Comparison of ENCODE assay signal across 23 mouse cellular contexts in genomic region chr6:146504459-146504858, GRCm38 (mm10). TPM values are rescaled to one million over a fixed set of nuclear protein-coding genes. Genes with fewer than 3 reads are reported as not detected.
A peak's percentile ranks its signal among the peaks of the same experiment; 100 is the strongest.
DNase-seq lines count a peak whose midpoint lies in the region; ATAC-seq and TF ChIP-seq lines count a peak whose summit lies in the region.
"Had no signal": no experiment of that assay in that cellular context is flagged by ENCODE, and none has a peak within 500 bp of the region (broad histone marks: within the 10 kb centered on the region; RNA-seq: fewer than 3 reads in every experiment).

No protein-coding gene starts in this region.

- DNase-seq in heart, adult 11 months = peak; percentile 62
- peak; percentile 6 for DNase-seq in liver, embryonic 13.5 days
- no peak for DNase-seq in liver, embryonic 11.5 days (ENCODE audit: low spot score)
- peak in 2 of 3 experiments; percentile 41 to 42 for DNase-seq in liver, embryonic 14.5 days (ENCODE audit: low read depth in 3 of 3, low spot score in 3 of 3)
- DNase-seq in MEL (ENCODE audit: low read depth, low spot score) = no peak
- DNase-seq in adrenal gland, postnatal 10 days = no peak
- DNase-seq: adrenal gland, adult 2 months; adrenal gland, adult 8-10 months; adrenal gland, postnatal 14 days; adrenal gland, postnatal 25 days; adrenal gland, postnatal 36 days; B cell, adult 2 months; cerebellum, adult 11 months; cerebellum, adult 11-12 months; cerebellum, adult 18-20 months; cerebellum, adult 2 months had no signal

- no peak for TF ChIP-seq CTCF in liver, embryonic 14.5 days (IDR thresholded peaks at IDR 0.05; ENCODE audit: low read depth)
- TF ChIP-seq CTCF in MEL (IDR thresholded peaks at IDR 0.05 in 2 of 3, conservative IDR thresholded peaks at IDR 0.05 in 1 of 3; ENCODE audit: control insufficient read depth in 1 of 3, insufficient read depth in 1 of 3, low read depth in 2 of 3, low read length in 3 of 3, poor library complexity in 1 of 3, severe bottlenecking in 1 of 3) = no peak

- no peak overlapping the region for H3K27ac ChIP-seq in heart, embryonic 11.5 days (ENCODE audit: low read depth, low read length)
- no peak overlapping the region for H3K27ac ChIP-seq in liver, embryonic 13.5 days
- H3K27ac ChIP-seq in liver, embryonic 11.5 days (ENCODE audit: low read depth, low read length) = no peak overlapping the region
- H3K27ac ChIP-seq in liver, embryonic 14.5 days = no peak overlapping the region
- no peak overlapping the region for H3K27ac ChIP-seq in liver, embryonic 12.5 days
- no peak overlapping the region for H3K27ac ChIP-seq in MEL (ENCODE audit: control insufficient read depth, low read depth, low read length)

- no peak for TF ChIP-seq POLR2A in MEL (IDR thresholded peaks at IDR 0.05; ENCODE audit: control insufficient read depth in 1 of 2, insufficient read depth in 1 of 2, low read depth in 1 of 2, low read length in 2 of 2, poor library complexity in 1 of 2)

- ATAC-seq in heart, embryonic 11.5 days (replicated peaks; ENCODE audit: insufficient number of reproducible peaks, low FRiP score, low TSS enrichment) = no peak
- ATAC-seq in liver, embryonic 13.5 days (ENCODE audit: low read depth) = no peak
- no peak for ATAC-seq in liver, embryonic 11.5 days (replicated peaks; ENCODE audit: low FRiP score)
- no peak for ATAC-seq in liver, embryonic 14.5 days (ENCODE audit: insufficient read depth)
- no peak for ATAC-seq in liver, embryonic 12.5 days
- ATAC-seq: activated CD4-positive, CD25-positive, alpha-beta regulatory T cell, adult 4 months; CD4-positive, CD25-positive, alpha-beta regulatory T cell, adult 4 months; Patski had no signal

- H3K4me1 ChIP-seq in heart, embryonic 11.5 days (ENCODE audit: control insufficient read depth, insufficient read depth, low read length) = peaks cover 12% of the 10 kb centered on the region; the same call in 1 of the 2 replicates
- peaks cover 27% of the 10 kb centered on the region for H3K4me1 ChIP-seq in liver, embryonic 13.5 days (replicated peaks)
- H3K4me1 ChIP-seq in liver, embryonic 11.5 days (replicated peaks; ENCODE audit: control insufficient read depth, insufficient read depth, low read length) = peaks cover 5% of the 10 kb centered on the region; the same call in 1 of the 2 replicates
- H3K4me1 ChIP-seq in liver, embryonic 14.5 days (replicated peaks; ENCODE audit: control insufficient read depth in 2 of 2, insufficient read depth in 2 of 2, low read length in 1 of 2) = peaks cover 0 to 12% of the 10 kb centered on the region in 2 experiments; a peak in 2 of 4 replicates
- H3K4me1 ChIP-seq in liver, embryonic 12.5 days = peaks cover 32% of the 10 kb centered on the region
- H3K4me1 ChIP-seq in MEL (ENCODE audit: control insufficient read depth in 1 of 2, insufficient read depth in 2 of 2, low read length in 2 of 2) = peaks cover 18 to 25% of the 10 kb centered on the region in 2 experiments

- no peaks in the 10 kb centered on the region for H3K9me3 ChIP-seq in heart, embryonic 11.5 days (replicated peaks; ENCODE audit: control insufficient read depth, low read length)
- H3K9me3 ChIP-seq in liver, embryonic 13.5 days (replicated peaks) = no peaks in the 10 kb centered on the region
- H3K9me3 ChIP-seq in liver, embryonic 11.5 days (ENCODE audit: control insufficient read depth, low read length) = no peaks in the 10 kb centered on the region
- no peaks in the 10 kb centered on the region for H3K9me3 ChIP-seq in liver, embryonic 14.5 days (ENCODE audit: control insufficient read depth, low read length)
- no peaks in the 10 kb centered on the region for H3K9me3 ChIP-seq in liver, embryonic 12.5 days (replicated peaks)
- H3K9me3 ChIP-seq in MEL (replicated peaks; ENCODE audit: insufficient read depth, low read length) = no peaks in the 10 kb centered on the region
- H3K9me3 ChIP-seq: G1E had no signal

- H3K27me3 ChIP-seq in heart, embryonic 11.5 days (ENCODE audit: control insufficient read depth, insufficient read depth, low read length) = no peaks in the 10 kb centered on the region
- peaks cover 44% of the 10 kb centered on the region for H3K27me3 ChIP-seq in liver, embryonic 13.5 days
- H3K27me3 ChIP-seq in liver, embryonic 11.5 days (replicated peaks; ENCODE audit: control insufficient read depth, insufficient read depth, low read length) = peaks cover 18% of the 10 kb centered on the region
- H3K27me3 ChIP-seq in liver, embryonic 14.5 days (ENCODE audit: control insufficient read depth, insufficient read depth, low read length) = peaks cover 8% of the 10 kb centered on the region
- peaks cover 50% of the 10 kb centered on the region for H3K27me3 ChIP-seq in liver, embryonic 12.5 days (replicated peaks)
- H3K27me3 ChIP-seq in MEL (ENCODE audit: control insufficient read depth in 1 of 2, insufficient read depth in 2 of 2, low read length in 2 of 2) = no peaks in the 10 kb centered on the region
- H3K27me3 ChIP-seq: CH12.LX, Patski had no signal

- no peak overlapping the region for H3K4me2 ChIP-seq in heart, embryonic 11.5 days
- H3K4me2 ChIP-seq in liver, embryonic 13.5 days = no peak overlapping the region
- H3K4me2 ChIP-seq in liver, embryonic 11.5 days = no peak overlapping the region
- no peak overlapping the region for H3K4me2 ChIP-seq in liver, embryonic 14.5 days (ENCODE audit: low read depth)
- H3K4me2 ChIP-seq in liver, embryonic 12.5 days = no peak overlapping the region

- no peaks in the 10 kb centered on the region for H3K36me3 ChIP-seq in heart, embryonic 11.5 days (ENCODE audit: control insufficient read depth, insufficient read depth, low read length)
- H3K36me3 ChIP-seq in liver, embryonic 13.5 days = no peaks in the 10 kb centered on the region
- H3K36me3 ChIP-seq in liver, embryonic 11.5 days (ENCODE audit: control insufficient read depth, insufficient read depth, low read length) = no peaks in the 10 kb centered on the region
- H3K36me3 ChIP-seq in liver, embryonic 14.5 days (replicated peaks; ENCODE audit: control insufficient read depth, insufficient read depth, low read depth) = no peaks in the 10 kb centered on the region
- no peaks in the 10 kb centered on the region for H3K36me3 ChIP-seq in liver, embryonic 12.5 days
- peaks cover 0 to 10% of the 10 kb centered on the region in 2 experiments; a peak in 2 of 4 replicates for H3K36me3 ChIP-seq in MEL (ENCODE audit: control insufficient read depth in 1 of 2, insufficient read depth in 2 of 2, low read length in 2 of 2)

- no peak overlapping the region for H3K9ac ChIP-seq in heart, embryonic 11.5 days (ENCODE audit: low read depth, low read length)
- no peak overlapping the region for H3K9ac ChIP-seq in liver, embryonic 13.5 days
- H3K9ac ChIP-seq in liver, embryonic 11.5 days (ENCODE audit: low read depth, low read length) = no peak overlapping the region
- H3K9ac ChIP-seq in liver, embryonic 14.5 days (replicated peaks) = no peak overlapping the region
- H3K9ac ChIP-seq in liver, embryonic 12.5 days = no peak overlapping the region
- no peak overlapping the region for H3K9ac ChIP-seq in MEL (ENCODE audit: control insufficient read depth, low read depth, low read length, poor library complexity, severe bottlenecking)

- no peak for TF ChIP-seq RAD21 in MEL (IDR thresholded peaks at IDR 0.05; ENCODE audit: low read depth, low read length)

- TF ChIP-seq EP300 in liver, embryonic 14.5 days (IDR thresholded peaks at IDR 0.05; ENCODE audit: low read depth) = no peak
- peak; percentile 39 to 60; a peak in 3 of 4 replicates for TF ChIP-seq EP300 in MEL (IDR thresholded peaks at IDR 0.05; ENCODE audit: low read depth in 1 of 2, low read length in 2 of 2)

- WGBS in heart, embryonic 11.5 days (ENCODE audit: insufficient replicate concordance) = 74% methylated on average over 2 of the region's 2 CpGs
- WGBS in liver, embryonic 13.5 days (ENCODE audit: insufficient replicate concordance) = 48% methylated on average over 2 of the region's 2 CpGs
- WGBS in liver, embryonic 11.5 days = 68% methylated on average over 2 of the region's 2 CpGs
- 36% methylated on average over 2 of the region's 2 CpGs for WGBS in liver, embryonic 14.5 days (ENCODE audit: insufficient replicate concordance)
- WGBS in liver, embryonic 12.5 days (ENCODE audit: insufficient replicate concordance) = 37% methylated on average over 2 of the region's 2 CpGs

- no peak overlapping the region for H3K4me3 ChIP-seq in heart, embryonic 11.5 days (ENCODE audit: low read depth, low read length)
- H3K4me3 ChIP-seq in liver, embryonic 13.5 days (replicated peaks) = no peak overlapping the region
- H3K4me3 ChIP-seq in liver, embryonic 11.5 days (ENCODE audit: low read depth, low read length) = no peak overlapping the region
- no peak overlapping the region for H3K4me3 ChIP-seq in liver, embryonic 14.5 days (ENCODE audit: insufficient read depth in 1 of 2, low read depth in 2 of 2, low read length in 2 of 2)
- no peak overlapping the region for H3K4me3 ChIP-seq in liver, embryonic 12.5 days
- no peak overlapping the region for H3K4me3 ChIP-seq in MEL (ENCODE audit: control insufficient read depth in 1 of 2, insufficient read depth in 1 of 2, low read depth in 2 of 2, low read length in 2 of 2)

- H3K79me2 ChIP-seq in MEL (ENCODE audit: control insufficient read depth, insufficient read depth, low read length, poor library complexity) = no peaks in the 10 kb centered on the region; the same call in 1 of the 2 replicates

TF ChIP-seq in MEL, 35 proteins besides CTCF, POLR2A, EP300 and RAD21 (continues in another document):
- TF ChIP-seq ETS1 (IDR thresholded peaks at IDR 0.05; ENCODE audit: low read depth, low read length) (peak; percentile 47; the same call in 1 of the 2 replicates), SMC3 (IDR thresholded peaks at IDR 0.05; ENCODE audit: low read depth, low read length) (no peak), GATA1 (IDR thresholded peaks at IDR 0.05; ENCODE audit: low read depth, low read length) (peak; percentile 55), TCF12 (IDR thresholded peaks at IDR 0.05; ENCODE audit: low read depth, low read length) (peak; percentile 36; the same call in 1 of the 2 replicates), BHLHE40 (IDR thresholded peaks at IDR 0.05; ENCODE audit: borderline replicate concordance, low read depth, low read length) (0 out of 2 replicates have a peak, but pooled peaks have one; percentile 10)

RNA-seq across cellular contexts. Expression of gene Itpr2, which starts 2.4 kb away (rescaled TPM):
- polyA plus RNA-seq in heart, embryonic 11.5 days (2014; fragmentation: Nextera tagmentation; extraction: Ambion mirVana) = 31.3 and 33.6 TPM in 2 replicates
- polyA plus RNA-seq in liver, embryonic 13.5 days (2015; fragmentation: Nextera tagmentation; extraction: Ambion mirVana) = 2.4 and 2.8 TPM in 2 replicates
- polyA plus RNA-seq in liver, embryonic 11.5 days (2014; fragmentation: Nextera tagmentation; extraction: Ambion mirVana) = 4.0 and 5.3 TPM in 2 replicates
- polyA plus RNA-seq in liver, embryonic 14.5 days (2012; rRNA removed) = 0.53 and 0.64 TPM in 2 replicates
- polyA plus RNA-seq in liver, embryonic 14.5 days (2014; fragmentation: Nextera tagmentation; extraction: Ambion mirVana) = 1.7 and 2.5 TPM in 2 replicates
- polyA plus RNA-seq in liver, embryonic 12.5 days (2016; fragmentation: Nextera tagmentation; extraction: Ambion mirVana) = 2.8 and 4.1 TPM in 2 replicates
- total RNA-seq in MEL (2012; rRNA removed) = 1.5 and 2.7 TPM in 2 replicates
- 1 to 10 TPM in 1 of 2 experiments, not detected in 1; 3.0 TPM for polyA plus RNA-seq in MEL (2012; ENCODE audit: insufficient read depth in 1 of 2, insufficient read length in 2 of 2, low read depth in 1 of 2, low replicate concordance in 2 of 2, missing spikeins in 1 of 2)
- 100 to 1,000 TPM in 1 of 2 experiments, 10 to 100 TPM in 1; 71.8 to 105 TPM for total RNA-seq in adrenal gland, postnatal 10 days (2021)

Comparison
In these comparisons a context has a peak if more than half of its experiments do, and no peak if none do; other contexts are left out.
1. DNase-seq: peak in heart, adult 11 months (single experiment), liver, embryonic 13.5 days (single experiment) and liver, embryonic 14.5 days (2 of 3); none in liver, embryonic 11.5 days (single experiment), MEL (single experiment) and adrenal gland, postnatal 10 days (single experiment).